Mouse (Mus musculus): Measurements from ENCODE around the gene Ube2b. TPM values are rescaled to one million over a fixed set of nuclear protein-coding genes. Genes with fewer than 3 reads are reported as not detected.
A peak's percentile ranks its signal among the peaks of the same experiment; 100 is the strongest.

Gene Ube2b
- 278 and 286 TPM in 2 replicates for polyA plus RNA-seq (2015; fragmentation: Nextera tagmentation; extraction: Ambion mirVana)

- H3K4me3 ChIP-seq (ENCODE audit: low read length), result peak within 1 kb of the TSS; percentile 90
Observed at GRCm38 (mm10) chr11:52000290-52000962, at the start of gene Ube2b. Gene Ube2b (minus strand): TSS chr11:52000762.

DNA sequence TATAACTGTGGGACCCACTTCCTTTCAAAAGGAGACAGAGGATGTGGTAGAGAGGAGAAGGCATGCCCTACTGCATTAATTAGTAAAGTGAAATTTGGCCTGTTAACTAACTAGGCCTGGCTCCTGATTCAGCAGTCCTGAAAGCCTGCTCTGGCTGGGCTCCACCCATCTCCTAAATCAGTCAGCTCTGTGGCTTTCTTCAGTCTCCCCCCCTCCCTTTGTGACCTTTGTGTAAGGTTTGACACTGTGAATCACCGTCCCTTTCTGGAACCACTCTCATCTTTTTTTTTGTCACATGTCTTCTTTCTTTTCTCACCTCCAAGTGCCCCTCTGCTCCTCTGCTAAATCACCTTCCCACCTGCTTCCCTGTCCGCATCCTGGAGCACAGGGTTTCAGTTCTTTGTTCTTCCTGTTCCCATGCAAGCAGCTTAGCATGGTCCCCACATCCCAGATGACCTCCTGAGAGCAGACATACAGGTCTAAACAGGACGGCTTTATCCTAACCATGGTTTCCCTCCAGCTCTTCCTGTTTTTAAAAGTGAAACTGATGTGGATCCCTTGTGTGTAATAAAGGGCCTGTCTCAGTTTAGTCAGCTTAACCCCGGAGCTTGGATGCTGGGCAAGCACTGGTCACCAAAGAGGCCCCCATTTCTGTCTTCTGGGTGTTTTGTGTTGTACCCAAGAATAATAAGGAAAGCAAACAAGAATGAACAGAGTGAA, 46.0 kb upstream of the Ube2b start:
- H3K9ac ChIP-seq (ENCODE audit: low read length), result 0 out of 2 replicates have a peak overlapping the region, but pooled peaks have one; percentile 22
- H3K4me2 ChIP-seq (ENCODE audit: low read depth, low read length), result no peak overlapping the region
- 53% methylated on average over 4 of the region's 4 CpGs for WGBS
- H3K4me3 ChIP-seq (ENCODE audit: low read length), result no peak overlapping the region
- no peaks in the 10 kb centered on the region for H3K27me3 ChIP-seq (ENCODE audit: control insufficient read depth, insufficient read depth, low read length)
- H3K36me3 ChIP-seq (ENCODE audit: control insufficient read depth, insufficient read depth), result no peaks in the 10 kb centered on the region
- H3K27ac ChIP-seq (ENCODE audit: low read length), result no peak overlapping the region
- no peak for ATAC-seq (replicated peaks; ENCODE audit: extremely low read depth, insufficient read depth, low FRiP score)
- H3K4me1 ChIP-seq (ENCODE audit: control insufficient read depth, insufficient read depth, low read length), result 0 out of 2 replicates have a peak, but pooled peaks cover 4% of the 10 kb centered on the region
- no peaks in the 10 kb centered on the region for H3K9me3 ChIP-seq (replicated peaks; ENCODE audit: control insufficient read depth, low read length)

More at GRCm38 (mm10) chr11:52000290-52000962, at the start of gene Ube2b:
- H3K9me3 ChIP-seq (replicated peaks; ENCODE audit: control insufficient read depth, low read length), result no peaks in the 10 kb centered on the region
- H3K4me1 ChIP-seq (ENCODE audit: control insufficient read depth, insufficient read depth, low read length), result peaks cover 27% of the 10 kb centered on the region
- H3K27me3 ChIP-seq (ENCODE audit: control insufficient read depth, insufficient read depth, low read length), result no peaks in the 10 kb centered on the region
- H3K9ac ChIP-seq (ENCODE audit: low read length), result peak within 1 kb of the TSS; percentile 97
- H3K36me3 ChIP-seq (ENCODE audit: control insufficient read depth, insufficient read depth), result peaks cover 21% of the 10 kb centered on the region
- ATAC-seq (replicated peaks; ENCODE audit: extremely low read depth, insufficient read depth, low FRiP score), result peak; percentile 74
- H3K27ac ChIP-seq (ENCODE audit: low read length), result peak within 1 kb of the TSS; percentile 88
- H3K4me2 ChIP-seq (ENCODE audit: low read depth, low read length), result peak within 1 kb of the TSS; percentile 82
- WGBS, result 0% methylated on average over 58 of the region's 63 CpGs

DNA sequence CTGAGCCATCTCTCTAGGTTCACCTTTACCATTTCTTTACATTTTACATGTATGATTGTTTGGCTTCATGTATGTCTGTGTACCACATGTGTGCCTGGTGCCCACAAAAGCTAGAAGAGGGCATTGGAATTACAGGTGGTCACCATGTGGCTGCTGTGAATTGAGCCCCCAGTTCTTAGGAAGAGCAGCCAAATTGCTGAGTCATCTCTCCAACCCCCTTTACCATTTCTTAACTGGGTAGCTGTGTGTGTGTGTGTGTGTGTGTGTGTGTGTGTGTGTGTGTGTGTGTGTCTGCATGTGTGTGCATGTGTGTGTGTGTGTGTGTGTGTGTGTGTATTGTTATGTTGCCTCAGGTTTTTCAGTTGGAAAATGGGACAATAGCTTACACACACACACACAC, 43.6 kb upstream of the Ube2b start:
- Histone ChIP-seq H3K4me3 (ENCODE audit: low read length) (no peak overlapping the region), H3K4me2 (ENCODE audit: low read depth, low read length) (no peak overlapping the region), H3K27me3 (ENCODE audit: control insufficient read depth, insufficient read depth, low read length) (no peaks in the 10 kb centered on the region), H3K27ac (ENCODE audit: low read length) (no peak overlapping the region), H3K4me1 (ENCODE audit: control insufficient read depth, insufficient read depth, low read length) (0 out of 2 replicates have a peak, but pooled peaks cover 4% of the 10 kb centered on the region), H3K9ac (ENCODE audit: low read length) (no peak overlapping the region), H3K36me3 (ENCODE audit: control insufficient read depth, insufficient read depth) (no peaks in the 10 kb centered on the region), H3K9me3 (replicated peaks; ENCODE audit: control insufficient read depth, low read length) (no peaks in the 10 kb centered on the region)
- ATAC-seq (replicated peaks; ENCODE audit: extremely low read depth, insufficient read depth, low FRiP score), result no peak

DNA sequence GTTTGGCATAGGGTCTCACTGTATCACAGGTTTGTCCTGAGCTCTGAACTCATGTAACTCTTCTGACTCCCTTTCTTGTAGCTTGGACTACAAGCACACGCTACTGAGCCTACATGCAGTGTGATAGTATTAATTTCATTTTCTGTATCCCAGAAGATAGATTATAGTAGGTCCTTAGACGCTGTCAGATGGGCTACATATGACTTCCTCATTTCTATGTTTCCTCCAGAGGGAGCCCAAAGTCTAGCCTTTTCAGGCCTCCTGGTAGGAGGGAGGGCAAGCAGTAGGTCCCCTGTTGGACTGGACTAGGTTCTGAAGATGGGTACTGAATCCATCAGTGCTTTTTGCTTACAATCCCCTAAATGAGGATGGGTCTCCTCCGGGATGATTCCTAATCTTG, 42.7 kb upstream of the Ube2b start:
- 72% methylated on average over 3 of the region's 3 CpGs for WGBS

GRCm38 (mm10) chr11:52037659-52038058, 37.1 kb upstream of the Ube2b start:
- peak; percentile 52 for ATAC-seq (replicated peaks; ENCODE audit: extremely low read depth, insufficient read depth, low FRiP score)
- Histone ChIP-seq H3K4me2 (ENCODE audit: low read depth, low read length) (no peak overlapping the region), H3K9ac (ENCODE audit: low read length) (no peak overlapping the region), H3K4me1 (ENCODE audit: control insufficient read depth, insufficient read depth, low read length) (peaks cover 14% of the 10 kb centered on the region), H3K27me3 (ENCODE audit: control insufficient read depth, insufficient read depth, low read length) (no peaks in the 10 kb centered on the region), H3K27ac (ENCODE audit: low read length) (no peak overlapping the region), H3K4me3 (ENCODE audit: low read length) (no peak overlapping the region), H3K36me3 (ENCODE audit: control insufficient read depth, insufficient read depth) (no peaks in the 10 kb centered on the region), H3K9me3 (replicated peaks; ENCODE audit: control insufficient read depth, low read length) (no peaks in the 10 kb centered on the region)
- 16% methylated on average over 3 of the region's 3 CpGs for WGBS

More for the DNA sequence above, 42.7 kb upstream of the Ube2b start:
- H3K4me1 ChIP-seq (ENCODE audit: control insufficient read depth, insufficient read depth, low read length), result 0 out of 2 replicates have a peak, but pooled peaks cover 4% of the 10 kb centered on the region
- no peaks in the 10 kb centered on the region for H3K27me3 ChIP-seq (ENCODE audit: control insufficient read depth, insufficient read depth, low read length)
- no peak overlapping the region for H3K27ac ChIP-seq (ENCODE audit: low read length)
- ATAC-seq (replicated peaks; ENCODE audit: extremely low read depth, insufficient read depth, low FRiP score), result no peak
- H3K9me3 ChIP-seq (replicated peaks; ENCODE audit: control insufficient read depth, low read length), result no peaks in the 10 kb centered on the region
- no peak overlapping the region for H3K4me2 ChIP-seq (ENCODE audit: low read depth, low read length)
- no peak overlapping the region for H3K9ac ChIP-seq (ENCODE audit: low read length)
- no peak overlapping the region for H3K4me3 ChIP-seq (ENCODE audit: low read length)
- H3K36me3 ChIP-seq (ENCODE audit: control insufficient read depth, insufficient read depth), result no peaks in the 10 kb centered on the region

GRCm38 (mm10) chr11:52035905-52036304, 35.3 kb upstream of the Ube2b start:
- Histone ChIP-seq H3K27me3 (ENCODE audit: control insufficient read depth, insufficient read depth, low read length) (no peaks in the 10 kb centered on the region), H3K36me3 (ENCODE audit: control insufficient read depth, insufficient read depth) (no peaks in the 10 kb centered on the region; the same call in 1 of the 2 replicates), H3K4me1 (ENCODE audit: control insufficient read depth, insufficient read depth, low read length) (peaks cover 14% of the 10 kb centered on the region), H3K9ac (ENCODE audit: low read length) (no peak overlapping the region), H3K9me3 (replicated peaks; ENCODE audit: control insufficient read depth, low read length) (no peaks in the 10 kb centered on the region), H3K4me3 (ENCODE audit: low read length) (no peak overlapping the region), H3K4me2 (ENCODE audit: low read depth, low read length) (no peak overlapping the region), H3K27ac (ENCODE audit: low read length) (no peak overlapping the region)
- no peak for ATAC-seq (replicated peaks; ENCODE audit: extremely low read depth, insufficient read depth, low FRiP score)
- WGBS, result 57% methylated on average over 3 of the region's 3 CpGs

DNA sequence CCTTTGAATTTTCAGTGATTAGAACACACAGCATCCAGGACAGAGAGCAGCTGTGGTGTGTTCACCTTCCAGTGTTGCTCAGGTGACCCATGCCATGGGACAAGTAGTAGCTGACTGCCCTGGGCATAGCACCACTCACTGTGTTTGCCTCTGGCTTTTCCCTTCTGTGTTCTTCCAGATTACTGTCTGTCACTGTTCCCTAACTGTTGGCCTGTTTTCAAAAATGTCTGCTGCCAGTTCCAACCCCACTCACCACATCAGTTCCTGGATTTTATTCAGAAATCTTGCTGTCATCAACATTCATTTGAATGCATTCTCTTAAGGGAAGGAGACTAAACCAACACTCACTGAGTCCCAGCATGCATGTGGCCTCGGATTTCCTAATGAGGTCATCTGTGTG, 33.4 kb upstream of the Ube2b start:
- WGBS, result 42% methylated on average over 1 of the region's 1 CpGs
- peaks cover 14% of the 10 kb centered on the region for H3K4me1 ChIP-seq (ENCODE audit: control insufficient read depth, insufficient read depth, low read length)
- no peak overlapping the region for H3K4me2 ChIP-seq (ENCODE audit: low read depth, low read length)
- peak; percentile 86 for ATAC-seq (replicated peaks; ENCODE audit: extremely low read depth, insufficient read depth, low FRiP score)
- H3K27ac ChIP-seq (ENCODE audit: low read length), result peak overlapping the region; percentile 74
- H3K27me3 ChIP-seq (ENCODE audit: control insufficient read depth, insufficient read depth, low read length), result no peaks in the 10 kb centered on the region
- H3K9ac ChIP-seq (ENCODE audit: low read length), result no peak overlapping the region
- H3K9me3 ChIP-seq (replicated peaks; ENCODE audit: control insufficient read depth, low read length), result no peaks in the 10 kb centered on the region
- no peaks in the 10 kb centered on the region; the same call in 1 of the 2 replicates for H3K36me3 ChIP-seq (ENCODE audit: control insufficient read depth, insufficient read depth)
- H3K4me3 ChIP-seq (ENCODE audit: low read length), result no peak overlapping the region

GRCm38 (mm10) chr11:52032356-52032755, 31.8 kb upstream of the Ube2b start:
- Histone ChIP-seq H3K4me1 (ENCODE audit: control insufficient read depth, insufficient read depth, low read length) (peaks cover 12% of the 10 kb centered on the region), H3K36me3 (ENCODE audit: control insufficient read depth, insufficient read depth) (no peaks in the 10 kb centered on the region; the same call in 1 of the 2 replicates), H3K9me3 (replicated peaks; ENCODE audit: control insufficient read depth, low read length) (no peaks in the 10 kb centered on the region), H3K9ac (ENCODE audit: low read length) (no peak overlapping the region), H3K27me3 (ENCODE audit: control insufficient read depth, insufficient read depth, low read length) (no peaks in the 10 kb centered on the region), H3K27ac (ENCODE audit: low read length) (no peak overlapping the region), H3K4me2 (ENCODE audit: low read depth, low read length) (no peak overlapping the region), H3K4me3 (ENCODE audit: low read length) (no peak overlapping the region)
- ATAC-seq (replicated peaks; ENCODE audit: extremely low read depth, insufficient read depth, low FRiP score), result no peak
- WGBS, result 59% methylated on average over 8 of the region's 8 CpGs

DNA sequence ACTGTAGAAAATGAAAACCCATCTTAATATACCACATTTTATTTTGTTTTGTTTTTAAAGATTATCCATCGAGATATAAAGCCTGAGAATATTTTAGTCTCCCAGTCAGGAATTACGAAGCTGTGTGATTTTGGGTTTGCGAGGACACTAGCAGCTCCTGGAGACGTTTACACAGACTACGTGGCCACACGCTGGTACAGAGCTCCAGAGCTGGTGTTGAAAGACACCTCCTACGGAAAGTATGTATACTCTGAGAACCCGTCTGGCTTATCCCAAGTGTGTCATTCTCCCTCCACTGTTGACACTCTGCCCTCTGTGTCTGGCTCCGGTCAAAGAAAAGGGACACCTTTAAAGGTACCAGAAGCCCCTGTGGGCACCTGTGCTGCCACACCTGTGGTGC, 17.7 kb upstream of the Ube2b start:
- WGBS, result 44% methylated on average over 9 of the region's 9 CpGs
- Histone ChIP-seq H3K9me3 (replicated peaks; ENCODE audit: control insufficient read depth, low read length) (no peaks in the 10 kb centered on the region), H3K4me3 (ENCODE audit: low read length) (no peak overlapping the region)

More for the DNA sequence above, 17.7 kb upstream of the Ube2b start:
- Histone ChIP-seq H3K27me3 (ENCODE audit: control insufficient read depth, insufficient read depth, low read length) (no peaks in the 10 kb centered on the region), H3K4me1 (ENCODE audit: control insufficient read depth, insufficient read depth, low read length) (no peaks in the 10 kb centered on the region), H3K36me3 (ENCODE audit: control insufficient read depth, insufficient read depth) (peaks cover 2% of the 10 kb centered on the region; the same call in 1 of the 2 replicates), H3K27ac (ENCODE audit: low read length) (no peak overlapping the region), H3K9ac (ENCODE audit: low read length) (no peak overlapping the region), H3K4me2 (ENCODE audit: low read depth, low read length) (no peak overlapping the region)
- no peak; the same call in 1 of the 2 replicates for ATAC-seq (replicated peaks; ENCODE audit: extremely low read depth, insufficient read depth, low FRiP score)
